Mouse (Mus musculus): ENCODE data around the gene Exoc3l4.

DNA sequence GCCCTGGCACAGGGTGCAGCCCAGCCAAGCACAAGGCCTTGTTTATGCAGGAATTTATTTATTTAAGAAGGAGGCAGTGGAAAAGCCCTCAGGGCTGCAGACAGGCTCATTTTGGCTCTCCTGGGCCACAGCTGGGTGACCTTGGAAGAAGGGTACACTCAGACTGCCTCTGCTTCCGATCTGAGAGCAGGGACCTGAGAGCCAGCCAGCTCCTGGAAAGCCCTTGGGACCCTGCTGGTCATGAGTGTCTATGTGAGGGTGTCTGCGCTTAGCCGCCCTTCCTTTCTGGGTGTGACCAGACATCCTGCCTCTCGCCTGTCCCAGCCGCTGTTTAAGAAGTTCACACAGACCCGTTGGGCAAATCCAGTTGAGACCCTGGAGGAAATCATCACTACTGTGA lies 33.5 kb downstream of the Exoc3l4 start:
- TF ChIP-seq CTCF (conservative IDR thresholded peaks at IDR 0.05; ENCODE audit: low read length): no peak
- no peak for TF ChIP-seq NANOG (IDR thresholded peaks at IDR 0.05; ENCODE audit: borderline replicate concordance, low read length)
- no peak for TF ChIP-seq POU5F1 (IDR thresholded peaks at IDR 0.05; ENCODE audit: borderline replicate concordance, low read length)

All from E14TG2a.4 (cell line).